Comparison of ENCODE assay signal across 13 mouse cellular contexts in genomic region chr5:150979341-150980136, GRCm38 (mm10). TPM values are rescaled to one million over a fixed set of nuclear protein-coding genes. Genes with fewer than 3 reads are reported as not detected.
DNase-seq lines count a peak whose midpoint lies in the region; ATAC-seq and TF ChIP-seq lines count a peak whose summit lies in the region.
"Had no signal": no experiment of that assay in that cellular context is flagged by ENCODE, and none has a peak within 500 bp of the region (broad histone marks: within the 10 kb centered on the region; RNA-seq: fewer than 3 reads in every experiment).

No protein-coding gene starts in this region.

- H3K9ac ChIP-seq in heart, adult 2 months (ENCODE audit: low read depth, low read length): no peak overlapping the region
- no peak overlapping the region for H3K9ac ChIP-seq in lung, embryonic 16.5 days (ENCODE audit: low read length)
- no peak overlapping the region for H3K9ac ChIP-seq in hindbrain, embryonic 11.5 days (ENCODE audit: low read depth, low read length)
- H3K9ac ChIP-seq in midbrain, embryonic 16.5 days (ENCODE audit: low read depth, low read length): no peak overlapping the region
- no peak overlapping the region for H3K9ac ChIP-seq in kidney, embryonic 15.5 days
- H3K9ac ChIP-seq: heart, embryonic 13.5 days; liver, embryonic 15.5 days; midbrain, embryonic 13.5 days had no signal

- no peaks in the 10 kb centered on the region for H3K27me3 ChIP-seq in heart, adult 2 months (ENCODE audit: control insufficient read depth, insufficient read depth, low read length)
- no peaks in the 10 kb centered on the region for H3K27me3 ChIP-seq in lung, embryonic 16.5 days (ENCODE audit: control insufficient read depth, insufficient read depth, low read depth, low read length)
- H3K27me3 ChIP-seq in hindbrain, embryonic 11.5 days (ENCODE audit: control insufficient read depth, insufficient read depth, low read length): no peaks in the 10 kb centered on the region
- H3K27me3 ChIP-seq in midbrain, embryonic 16.5 days (ENCODE audit: control insufficient read depth, insufficient read depth, low read depth, low read length): no peaks in the 10 kb centered on the region
- no peaks in the 10 kb centered on the region for H3K27me3 ChIP-seq in kidney, embryonic 15.5 days
- H3K27me3 ChIP-seq: heart, embryonic 13.5 days; liver, embryonic 15.5 days; midbrain, embryonic 13.5 days had no signal

- no peak for TF ChIP-seq EP300 in heart, adult 2 months (IDR thresholded peaks at IDR 0.05; ENCODE audit: insufficient read depth, low read depth, low read length)

- H3K4me3 ChIP-seq in heart, adult 2 months: no peak overlapping the region
- no peak overlapping the region for H3K4me3 ChIP-seq in lung, embryonic 16.5 days (ENCODE audit: low read length)
- no peak overlapping the region for H3K4me3 ChIP-seq in hindbrain, embryonic 11.5 days (ENCODE audit: low read depth, low read length)
- no peak overlapping the region for H3K4me3 ChIP-seq in midbrain, embryonic 16.5 days (ENCODE audit: low read depth, low read length)
- H3K4me3 ChIP-seq in kidney, embryonic 15.5 days (replicated peaks): no peak overlapping the region
- H3K4me3 ChIP-seq: heart, embryonic 13.5 days; liver, embryonic 15.5 days; midbrain, embryonic 13.5 days had no signal

- no peaks in the 10 kb centered on the region for H3K36me3 ChIP-seq in heart, adult 2 months (ENCODE audit: control insufficient read depth, insufficient read depth, low read length)
- H3K36me3 ChIP-seq in lung, embryonic 16.5 days (ENCODE audit: control insufficient read depth, insufficient read depth, low read length): no peaks in the 10 kb centered on the region
- H3K36me3 ChIP-seq in hindbrain, embryonic 11.5 days (ENCODE audit: control insufficient read depth, insufficient read depth, low read length): no peaks in the 10 kb centered on the region
- no peaks in the 10 kb centered on the region for H3K36me3 ChIP-seq in midbrain, embryonic 16.5 days (ENCODE audit: control insufficient read depth, insufficient read depth, low read length)
- H3K36me3 ChIP-seq in kidney, embryonic 15.5 days: 0 out of 2 replicates have a peak, but pooled peaks cover 3% of the 10 kb centered on the region
- H3K36me3 ChIP-seq: heart, embryonic 13.5 days; liver, embryonic 15.5 days; midbrain, embryonic 13.5 days had no signal

- peak; percentile 13 for DNase-seq in urinary bladder, postnatal 36 days (ENCODE audit: low spot score in 2 of 2)
- no peak for DNase-seq in urinary bladder, postnatal 25 days (ENCODE audit: low spot score)
- DNase-seq in heart, adult 2 months: peak; percentile 31 to 58
- no peak for DNase-seq in hindbrain, embryonic 11.5 days (ENCODE audit: low spot score)
- DNase-seq: adrenal gland, postnatal 14 days; embryo, embryonic 11 days; retina, postnatal 1 day had no signal

- peaks cover 4% of the 10 kb centered on the region; the same call in 1 of the 2 replicates for H3K9me3 ChIP-seq in lung, embryonic 16.5 days (ENCODE audit: control insufficient read depth, low read length)
- no peaks in the 10 kb centered on the region for H3K9me3 ChIP-seq in hindbrain, embryonic 11.5 days (ENCODE audit: control insufficient read depth, low read length)
- no peaks in the 10 kb centered on the region for H3K9me3 ChIP-seq in midbrain, embryonic 16.5 days (replicated peaks; ENCODE audit: control insufficient read depth, low read length, poor library complexity, severe bottlenecking)
- H3K9me3 ChIP-seq in kidney, embryonic 15.5 days (replicated peaks): no peaks in the 10 kb centered on the region
- H3K9me3 ChIP-seq: liver, embryonic 15.5 days had no signal

- H3K4me1 ChIP-seq in heart, adult 2 months (ENCODE audit: control insufficient read depth, insufficient read depth, low read length): peaks cover 1% of the 10 kb centered on the region; the same call in 1 of the 2 replicates
- H3K4me1 ChIP-seq in lung, embryonic 16.5 days (replicated peaks; ENCODE audit: control insufficient read depth, insufficient read depth, low read length): no peaks in the 10 kb centered on the region
- no peaks in the 10 kb centered on the region for H3K4me1 ChIP-seq in hindbrain, embryonic 11.5 days (replicated peaks; ENCODE audit: control insufficient read depth, insufficient read depth, low read length)
- no peaks in the 10 kb centered on the region for H3K4me1 ChIP-seq in midbrain, embryonic 16.5 days (ENCODE audit: control insufficient read depth, insufficient read depth, low read length)
- H3K4me1 ChIP-seq in kidney, embryonic 15.5 days: no peaks in the 10 kb centered on the region
- H3K4me1 ChIP-seq: liver, embryonic 15.5 days; midbrain, embryonic 13.5 days had no signal

- no peak for TF ChIP-seq CTCF in heart, adult 2 months (IDR thresholded peaks at IDR 0.05)

- WGBS in heart, adult 2 months: 80% methylated on average over 5 of the region's 5 CpGs
- 61% methylated on average over 5 of the region's 5 CpGs for WGBS in lung, embryonic 16.5 days
- 80% methylated on average over 5 of the region's 5 CpGs for WGBS in hindbrain, embryonic 11.5 days
- WGBS in midbrain, embryonic 16.5 days: 91% methylated on average over 5 of the region's 5 CpGs
- WGBS in kidney, embryonic 15.5 days: 80% methylated on average over 5 of the region's 5 CpGs

- no peak overlapping the region for H3K4me2 ChIP-seq in lung, embryonic 16.5 days (ENCODE audit: low read depth, low read length)
- H3K4me2 ChIP-seq in hindbrain, embryonic 11.5 days (replicated peaks; ENCODE audit: low read depth, low read length): no peak overlapping the region
- H3K4me2 ChIP-seq in midbrain, embryonic 16.5 days (ENCODE audit: low read length): no peak overlapping the region
- H3K4me2 ChIP-seq in kidney, embryonic 15.5 days: no peak overlapping the region
- H3K4me2 ChIP-seq: heart, embryonic 13.5 days; liver, embryonic 15.5 days; midbrain, embryonic 13.5 days had no signal

- peak; percentile 38; the same call in 1 of the 2 replicates for ATAC-seq in lung, embryonic 16.5 days (ENCODE audit: low read depth)
- no peak for ATAC-seq in hindbrain, embryonic 11.5 days (ENCODE audit: low FRiP score)
- no peak for ATAC-seq in midbrain, embryonic 16.5 days
- no peak for ATAC-seq in kidney, embryonic 15.5 days (replicated peaks; ENCODE audit: low FRiP score)
- ATAC-seq: midbrain, embryonic 13.5 days had no signal

- H3K27ac ChIP-seq in heart, adult 2 months: no peak overlapping the region
- H3K27ac ChIP-seq in lung, embryonic 16.5 days (ENCODE audit: low read length): no peak overlapping the region
- H3K27ac ChIP-seq in hindbrain, embryonic 11.5 days (ENCODE audit: low read depth, low read length): no peak overlapping the region
- H3K27ac ChIP-seq in midbrain, embryonic 16.5 days (ENCODE audit: low read length): no peak overlapping the region
- H3K27ac ChIP-seq in kidney, embryonic 15.5 days: no peak overlapping the region
- H3K27ac ChIP-seq: heart, embryonic 13.5 days; liver, embryonic 15.5 days; midbrain, embryonic 13.5 days had no signal

- intact Hi-C loops in heart, adult 2 months (cut with DNase I): no loop called here

- no peaks in the 10 kb centered on the region for H3K79me2 ChIP-seq in heart, adult 2 months (replicated peaks; ENCODE audit: control insufficient read depth, insufficient read depth, low read length)

- no peak for TF ChIP-seq POLR2A in heart, adult 2 months (IDR thresholded peaks at IDR 0.05; ENCODE audit: insufficient read depth, low read depth, low read length)

RNA-seq across cellular contexts. Expression of gene Kl, which starts 27.1 kb away (rescaled TPM):
- total RNA-seq in heart, adult 2 months (2021): under 1 TPM; 0.03 to 0.07 TPM
- polyA plus RNA-seq in heart, adult 2 months (2012; rRNA removed): 0.06 TPM in 1 of 2 replicates, not detected in the other
- polyA plus RNA-seq in lung, embryonic 16.5 days (2015; fragmentation: Nextera tagmentation; extraction: Ambion mirVana): 0.09 and 0.25 TPM in 2 replicates
- polyA plus RNA-seq in hindbrain, embryonic 11.5 days (2014; fragmentation: Nextera tagmentation; extraction: Ambion mirVana): 0.07 and 0.26 TPM in 2 replicates
- 0.65 and 0.97 TPM in 2 replicates for polyA plus RNA-seq in midbrain, embryonic 16.5 days (2015; fragmentation: Nextera tagmentation; extraction: Ambion mirVana)
- 12.3 and 13.1 TPM in 2 replicates for polyA plus RNA-seq in kidney, embryonic 15.5 days (2015; fragmentation: Nextera tagmentation; extraction: Ambion mirVana)

Comparison
In these comparisons a context has a peak if more than half of its experiments do, and no peak if none do; other contexts are left out.
1. DNase-seq: peak in urinary bladder, postnatal 36 days (2 of 2) and heart, adult 2 months (2 of 2); none in urinary bladder, postnatal 25 days (single experiment) and hindbrain, embryonic 11.5 days (single experiment).